8 mouse cellular contexts compared by ENCODE assay signal in the genomic region with DNA sequence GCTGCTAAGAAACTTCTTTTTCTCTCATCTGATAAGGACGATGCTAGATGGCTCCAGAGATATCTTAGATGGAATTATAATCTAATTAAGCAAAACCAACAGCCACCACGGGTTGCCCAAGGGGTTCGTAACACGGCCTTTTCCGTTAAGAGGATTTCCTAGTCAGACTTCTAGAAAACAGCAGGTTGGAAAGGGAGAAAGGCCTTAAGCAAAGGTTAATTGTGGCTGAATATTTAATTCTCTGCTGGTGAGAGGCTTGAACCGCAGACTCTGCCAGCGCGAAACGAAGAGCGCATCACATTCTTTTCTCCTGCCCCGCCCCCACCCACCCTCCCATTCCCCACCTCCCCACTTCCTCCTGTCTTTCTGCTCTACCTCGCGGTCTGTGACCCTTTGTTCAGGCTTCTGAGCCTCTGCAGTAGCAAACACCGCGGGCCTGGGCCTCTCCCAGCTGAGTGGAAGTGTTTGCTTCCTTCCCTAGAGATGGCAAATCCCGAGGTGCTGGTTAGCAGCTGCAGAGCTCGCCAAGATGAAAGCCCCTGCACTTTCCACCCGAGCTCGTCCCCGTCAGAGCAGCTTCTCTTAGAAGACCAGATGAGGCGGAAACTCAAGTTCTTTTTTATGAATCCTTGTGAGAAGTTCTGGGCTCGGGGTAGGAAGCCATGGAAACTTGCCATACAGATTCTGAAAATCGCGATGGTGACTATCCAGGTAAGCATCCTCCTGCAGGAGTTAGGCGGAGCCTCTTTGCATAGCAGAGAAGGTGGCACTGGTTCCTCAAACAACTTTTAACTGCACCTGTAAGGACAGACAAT. TPM values are rescaled to one million over a fixed set of nuclear protein-coding genes. Genes with fewer than 3 reads are reported as not detected.
DNase-seq lines count a peak whose midpoint lies in the region; ATAC-seq and TF ChIP-seq lines count a peak whose summit lies in the region.

No protein-coding gene starts in this region.

- no peak overlapping the region for H3K9ac ChIP-seq in lung, postnatal 0 days (replicated peaks; ENCODE audit: low read depth)
- no peak overlapping the region for H3K9ac ChIP-seq in forebrain, embryonic 16.5 days (replicated peaks; ENCODE audit: low read depth, low read length)
- no peak overlapping the region for H3K9ac ChIP-seq in liver, embryonic 15.5 days
- peak overlapping the region; percentile 50; the same call in 1 of the 2 replicates for H3K9ac ChIP-seq in stomach, embryonic 16.5 days (ENCODE audit: low read length)

- no peak for TF ChIP-seq EP300 in lung, postnatal 0 days (IDR thresholded peaks at IDR 0.05)

- peak; percentile 34 for DNase-seq in lung, postnatal 0 days (ENCODE audit: low spot score)
- no peak for DNase-seq in lung, postnatal 10 days
- no peak for DNase-seq in layer of hippocampus, adult 18-20 months (ENCODE audit: low spot score in 2 of 2)
- no peak for DNase-seq in layer of hippocampus, adult 9-10 months (ENCODE audit: low spot score)
- no peak for DNase-seq in cerebellum, adult 11-12 months

- H3K4me3 ChIP-seq in lung, postnatal 0 days (ENCODE audit: low read depth, low read length): no peak overlapping the region
- no peak overlapping the region for H3K4me3 ChIP-seq in forebrain, embryonic 16.5 days (replicated peaks; ENCODE audit: low read length)
- H3K4me3 ChIP-seq in liver, embryonic 15.5 days (replicated peaks): no peak overlapping the region
- peak overlapping the region; percentile 27 for H3K4me3 ChIP-seq in stomach, embryonic 16.5 days (replicated peaks; ENCODE audit: low read length)

- ATAC-seq in lung, postnatal 0 days: no peak
- ATAC-seq in forebrain, embryonic 16.5 days: no peak
- ATAC-seq in liver, embryonic 15.5 days (ENCODE audit: insufficient read depth): no peak
- 0 out of 2 replicates have a peak, but pooled peaks have one; percentile 19 for ATAC-seq in stomach, embryonic 16.5 days (ENCODE audit: insufficient read depth, low FRiP score)

- H3K4me1 ChIP-seq in lung, postnatal 0 days (ENCODE audit: insufficient read depth, low read depth, low read length): no peaks in the 10 kb centered on the region
- H3K4me1 ChIP-seq in forebrain, embryonic 16.5 days (replicated peaks; ENCODE audit: control insufficient read depth, insufficient read depth, low read length): peaks cover 4% of the 10 kb centered on the region
- H3K4me1 ChIP-seq in liver, embryonic 15.5 days (replicated peaks): no peaks in the 10 kb centered on the region; the same call in 1 of the 2 replicates
- H3K4me1 ChIP-seq in stomach, embryonic 16.5 days (ENCODE audit: control insufficient read depth, insufficient read depth, low read length): peaks cover 6% of the 10 kb centered on the region; the same call in 1 of the 2 replicates

- no peak overlapping the region for H3K27ac ChIP-seq in lung, postnatal 0 days (ENCODE audit: low read length)
- H3K27ac ChIP-seq in forebrain, embryonic 16.5 days (ENCODE audit: low read length): no peak overlapping the region
- H3K27ac ChIP-seq in liver, embryonic 15.5 days (replicated peaks): no peak overlapping the region
- no peak overlapping the region for H3K27ac ChIP-seq in stomach, embryonic 16.5 days (ENCODE audit: low read length)

- no peaks in the 10 kb centered on the region for H3K36me3 ChIP-seq in lung, postnatal 0 days (ENCODE audit: insufficient read depth, low read length)
- H3K36me3 ChIP-seq in forebrain, embryonic 16.5 days (ENCODE audit: control insufficient read depth, insufficient read depth): no peaks in the 10 kb centered on the region
- H3K36me3 ChIP-seq in liver, embryonic 15.5 days (replicated peaks): no peaks in the 10 kb centered on the region
- no peaks in the 10 kb centered on the region for H3K36me3 ChIP-seq in stomach, embryonic 16.5 days (ENCODE audit: control insufficient read depth, insufficient read depth, low read length)

- no peaks in the 10 kb centered on the region for H3K9me3 ChIP-seq in lung, postnatal 0 days (ENCODE audit: low read length)
- no peaks in the 10 kb centered on the region for H3K9me3 ChIP-seq in forebrain, embryonic 16.5 days (ENCODE audit: control insufficient read depth, low read length)
- H3K9me3 ChIP-seq in liver, embryonic 15.5 days (replicated peaks): no peaks in the 10 kb centered on the region
- H3K9me3 ChIP-seq in stomach, embryonic 16.5 days (replicated peaks; ENCODE audit: control insufficient read depth, low read length): no peaks in the 10 kb centered on the region

- 0 out of 2 replicates have a peak, but pooled peaks cover 9% of the 10 kb centered on the region for H3K27me3 ChIP-seq in lung, postnatal 0 days (replicated peaks; ENCODE audit: insufficient read depth, low read length)
- H3K27me3 ChIP-seq in forebrain, embryonic 16.5 days (replicated peaks; ENCODE audit: control insufficient read depth, insufficient read depth, low read length): peaks cover 16% of the 10 kb centered on the region
- H3K27me3 ChIP-seq in liver, embryonic 15.5 days: peaks cover 20% of the 10 kb centered on the region
- peaks cover 15% of the 10 kb centered on the region; the same call in 1 of the 2 replicates for H3K27me3 ChIP-seq in stomach, embryonic 16.5 days (ENCODE audit: control insufficient read depth, insufficient read depth, low read length)

- 14% methylated on average over 25 of the region's 25 CpGs for WGBS in lung, postnatal 0 days
- WGBS in forebrain, embryonic 16.5 days: 11% methylated on average over 25 of the region's 25 CpGs
- WGBS in liver, embryonic 15.5 days (ENCODE audit: insufficient replicate concordance): 11% methylated on average over 25 of the region's 25 CpGs
- 13% methylated on average over 25 of the region's 25 CpGs for WGBS in stomach, embryonic 16.5 days

- peak overlapping the region; percentile 25; the same call in 1 of the 2 replicates for H3K4me2 ChIP-seq in lung, postnatal 0 days (replicated peaks; ENCODE audit: low read depth, low read length)
- peak overlapping the region; percentile 24 for H3K4me2 ChIP-seq in forebrain, embryonic 16.5 days (ENCODE audit: low read length)
- peak overlapping the region; percentile 23 for H3K4me2 ChIP-seq in liver, embryonic 15.5 days
- H3K4me2 ChIP-seq in stomach, embryonic 16.5 days (ENCODE audit: low read depth, low read length): peak overlapping the region; percentile 48

- TF ChIP-seq CTCF in lung, postnatal 0 days (IDR thresholded peaks at IDR 0.05): no peak

RNA-seq across cellular contexts. Expression of a gene that starts 4.3 kb away (rescaled TPM):
- 0.52 and 0.55 TPM in 2 replicates for polyA plus RNA-seq in lung, postnatal 0 days (2015; fragmentation: Nextera tagmentation; extraction: Ambion mirVana)
- 0.18 and 0.34 TPM in 2 replicates for polyA plus RNA-seq in forebrain, embryonic 16.5 days (2015; fragmentation: Nextera tagmentation; extraction: Ambion mirVana)
- 0.03 and 0.08 TPM in 2 replicates for polyA plus RNA-seq in liver, embryonic 15.5 days (2015; fragmentation: Nextera tagmentation; extraction: Ambion mirVana)
- 5.7 and 9.9 TPM in 2 replicates for polyA plus RNA-seq in stomach, embryonic 16.5 days (2015; fragmentation: Nextera tagmentation; extraction: Ambion mirVana)
- not detected for total RNA-seq in layer of hippocampus, adult 18-20 months (2021)

RNA-seq across cellular contexts. Expression of a gene that starts 13.6 kb away (rescaled TPM):
- polyA plus RNA-seq in lung, postnatal 0 days (2015; fragmentation: Nextera tagmentation; extraction: Ambion mirVana): 2.7 and 2.9 TPM in 2 replicates
- 0.62 and 0.92 TPM in 2 replicates for polyA plus RNA-seq in forebrain, embryonic 16.5 days (2015; fragmentation: Nextera tagmentation; extraction: Ambion mirVana)
- not detected in 2 replicates for polyA plus RNA-seq in liver, embryonic 15.5 days (2015; fragmentation: Nextera tagmentation; extraction: Ambion mirVana)
- 0.31 and 0.50 TPM in 2 replicates for polyA plus RNA-seq in stomach, embryonic 16.5 days (2015; fragmentation: Nextera tagmentation; extraction: Ambion mirVana)
- total RNA-seq in layer of hippocampus, adult 18-20 months (2021): 1 to 10 TPM; 1.1 TPM

RNA-seq across cellular contexts. Expression of a gene that starts 28.1 kb away (rescaled TPM):
- 0.25 and 0.27 TPM in 2 replicates for polyA plus RNA-seq in lung, postnatal 0 days (2015; fragmentation: Nextera tagmentation; extraction: Ambion mirVana)
- polyA plus RNA-seq in forebrain, embryonic 16.5 days (2015; fragmentation: Nextera tagmentation; extraction: Ambion mirVana): 0.10 TPM in 1 of 2 replicates, not detected in the other
- 9.2 and 10.2 TPM in 2 replicates for polyA plus RNA-seq in liver, embryonic 15.5 days (2015; fragmentation: Nextera tagmentation; extraction: Ambion mirVana)
- 2.2 and 2.5 TPM in 2 replicates for polyA plus RNA-seq in stomach, embryonic 16.5 days (2015; fragmentation: Nextera tagmentation; extraction: Ambion mirVana)
- not detected for total RNA-seq in layer of hippocampus, adult 18-20 months (2021)
